Mouse (Mus musculus): Measurements from ENCODE around the gene Reck. TPM values are rescaled to one million over a fixed set of nuclear protein-coding genes. Genes with fewer than 3 reads are reported as not detected.

Reck gene
- total RNA-seq, 1 experiment from 2014 or later: 0.38 TPM

DNA sequence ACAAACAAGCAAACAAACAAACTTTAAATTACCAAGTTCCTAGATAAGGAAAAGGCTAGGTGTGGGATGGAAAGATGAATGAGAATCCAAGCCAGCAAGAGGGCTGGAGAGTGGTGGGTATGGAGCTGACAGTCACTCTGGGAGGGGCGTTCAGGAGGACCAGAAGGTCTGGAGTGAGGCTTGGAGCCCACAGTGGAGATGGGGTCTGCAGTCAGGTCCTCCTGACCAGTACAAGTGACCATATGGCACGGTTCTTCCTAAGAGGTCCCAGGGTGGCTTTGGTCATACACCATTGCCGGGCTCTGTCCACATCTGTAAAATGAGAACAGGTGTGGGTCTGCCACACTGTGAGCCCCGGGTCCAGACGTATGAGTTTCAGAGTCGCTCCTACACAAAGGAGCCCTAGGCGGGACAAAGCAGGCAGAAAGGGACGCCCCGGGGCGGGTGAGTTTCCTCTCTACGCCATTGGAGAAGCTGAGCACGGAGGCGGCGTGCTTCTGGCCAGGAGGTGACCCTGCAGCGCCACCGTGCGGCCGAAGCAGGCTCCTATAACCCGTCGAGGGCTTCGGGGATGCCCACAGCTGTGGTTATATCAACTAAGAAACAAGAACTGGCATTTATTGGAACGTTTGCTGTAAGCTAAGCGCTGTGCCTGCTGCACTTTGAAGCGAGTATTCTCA, 106.9 kb downstream of the Reck start:
- peak; percentile 92 for ATAC-seq (replicated peaks; ENCODE audit: insufficient number of reproducible peaks, low FRiP score, low TSS enrichment, poor library complexity, severe bottlenecking)

DNA sequence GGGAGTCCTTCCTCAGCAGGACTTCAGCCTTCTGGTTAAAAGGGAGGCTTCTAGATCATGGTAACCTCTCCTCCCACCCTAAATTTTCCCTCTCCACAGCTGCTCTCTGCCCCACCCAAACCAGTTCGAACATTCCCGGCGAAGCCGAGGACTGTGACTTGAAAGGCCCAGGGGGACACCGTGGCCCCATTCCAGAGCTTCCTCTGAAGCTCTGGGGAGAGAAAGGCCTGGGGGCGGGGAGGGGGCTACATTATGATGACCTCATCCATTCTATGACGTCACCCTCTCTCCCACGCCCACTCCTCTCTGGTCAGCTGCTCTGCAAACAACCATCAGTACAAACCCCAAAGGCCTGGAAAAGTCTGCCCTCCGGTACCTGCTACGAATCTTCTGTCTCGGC, 107.9 kb downstream of the Reck start, which contains the start of gene Ccin:
Ccin (plus strand) TSS at position 303 of the 400 bp plus-strand sequence.
- ATAC-seq (replicated peaks; ENCODE audit: insufficient number of reproducible peaks, low FRiP score, low TSS enrichment, poor library complexity, severe bottlenecking): no peak

DNA sequence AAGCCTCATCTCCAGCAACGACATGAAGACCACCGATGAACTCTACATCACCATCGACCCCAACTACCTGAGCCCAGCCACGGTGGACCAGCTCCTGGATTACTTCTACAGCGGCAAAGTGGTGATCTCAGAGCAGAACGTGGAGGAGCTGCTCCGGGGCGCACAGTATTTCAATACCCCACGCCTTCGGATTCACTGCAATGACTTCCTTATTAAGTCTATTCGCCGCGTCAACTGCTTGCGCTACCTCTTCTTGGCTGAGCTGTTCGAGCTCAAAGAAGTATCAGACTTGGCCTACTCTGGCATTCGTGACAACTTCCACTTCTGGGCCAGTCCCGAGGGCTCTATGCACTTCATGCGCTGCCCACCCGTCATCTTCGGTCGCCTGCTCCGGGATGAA, 108.4 kb downstream of the Reck start:
- no peak for ATAC-seq (replicated peaks; ENCODE audit: insufficient number of reproducible peaks, low FRiP score, low TSS enrichment, poor library complexity, severe bottlenecking)

DNA sequence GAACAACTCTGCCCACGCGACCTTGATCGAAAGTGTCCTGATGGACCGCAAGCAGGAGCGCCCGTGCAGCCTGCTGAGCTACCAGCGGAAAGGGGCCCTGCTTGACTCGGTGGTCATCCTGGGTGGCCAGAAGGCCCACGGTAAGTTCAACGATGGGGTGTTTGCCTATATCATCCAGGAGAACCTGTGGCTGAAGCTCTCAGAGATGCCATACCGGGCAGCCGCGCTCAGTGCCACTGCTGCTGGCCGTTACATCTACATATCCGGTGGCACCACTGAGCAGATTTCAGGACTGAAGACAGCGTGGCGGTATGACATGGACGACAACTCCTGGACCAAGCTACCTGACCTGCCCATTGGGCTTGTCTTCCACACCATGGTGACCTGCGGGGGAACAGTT, 109.0 kb downstream of the Reck start:
- no peak for ATAC-seq (replicated peaks; ENCODE audit: insufficient number of reproducible peaks, low FRiP score, low TSS enrichment, poor library complexity, severe bottlenecking)

DNA sequence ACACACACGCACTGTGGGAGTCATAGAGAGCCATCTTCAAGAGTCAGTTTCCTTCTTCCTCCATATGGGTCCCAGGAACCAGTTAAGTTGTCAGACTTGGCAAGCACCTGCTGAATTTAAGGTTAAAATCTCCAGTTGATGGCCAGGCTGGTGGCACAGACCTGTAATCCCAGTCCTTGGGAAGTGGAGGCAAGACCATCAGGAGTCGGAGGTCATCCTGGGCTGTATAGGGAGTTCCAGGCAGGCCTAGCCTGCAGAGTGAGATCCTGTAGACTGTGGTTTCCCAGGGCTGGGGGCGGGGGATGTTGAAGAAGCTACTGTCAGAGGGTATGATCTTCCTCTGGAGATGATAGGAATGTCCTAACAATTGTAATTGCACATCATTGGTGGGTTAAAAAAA, 113.6 kb downstream of the Reck start:
- ATAC-seq (replicated peaks; ENCODE audit: insufficient number of reproducible peaks, low FRiP score, low TSS enrichment, poor library complexity, severe bottlenecking): no peak

DNA sequence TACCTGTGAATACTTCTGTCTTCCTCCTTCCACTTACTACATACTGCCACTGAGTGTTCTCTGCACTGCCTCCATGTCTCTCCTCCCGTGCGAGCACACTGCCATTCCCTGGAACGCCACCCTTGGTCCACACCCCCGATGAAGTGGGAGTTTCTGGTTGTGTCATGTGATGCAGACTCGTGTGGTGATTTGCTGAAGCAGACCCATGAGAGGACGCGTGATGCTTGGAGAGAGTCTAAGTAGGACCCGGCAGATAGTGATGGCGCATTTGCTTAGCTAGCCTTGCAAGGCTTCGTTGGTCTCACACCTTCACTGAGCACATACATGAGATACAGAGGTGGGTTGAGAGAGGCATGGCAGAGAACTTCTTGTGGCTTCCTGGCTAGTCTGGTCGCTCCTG, 117.7 kb downstream of the Reck start:
- ATAC-seq (replicated peaks; ENCODE audit: insufficient number of reproducible peaks, low FRiP score, low TSS enrichment, poor library complexity, severe bottlenecking): no peak

DNA sequence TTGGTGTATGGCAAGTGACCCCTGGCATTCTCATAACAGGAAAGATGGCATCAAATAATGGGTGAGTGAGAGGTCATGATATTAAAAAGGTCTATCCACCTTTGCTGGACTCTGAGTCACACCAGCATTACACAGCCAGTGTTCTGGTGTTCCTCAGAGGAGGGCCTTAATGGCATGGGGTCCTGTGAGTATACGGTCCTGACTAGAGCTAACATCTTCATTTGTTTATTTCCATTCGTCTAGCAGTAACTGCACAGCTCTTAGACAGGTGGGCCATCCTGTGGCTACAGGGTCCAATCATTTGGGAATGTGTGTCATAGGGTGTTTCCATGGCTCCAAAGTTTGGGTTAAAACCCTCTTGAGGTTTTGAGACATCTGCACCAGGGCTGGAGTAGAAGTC, 119.0 kb downstream of the Reck start:
- no peak for ATAC-seq (replicated peaks; ENCODE audit: insufficient number of reproducible peaks, low FRiP score, low TSS enrichment, poor library complexity, severe bottlenecking)

Other genes with a start within 250 kb of the Reck start
- 0.19 to 0.38 TPM in 2 of 3 replicates, not detected in the other for gene Npr2, start 243.6 kb upstream of the Reck start, total RNA-seq (2017)
- gene Spag8, start 221.9 kb upstream of the Reck start, total RNA-seq (2017): not detected in 3 replicates
- gene Hint2, start 219.1 kb upstream of the Reck start, total RNA-seq (2017): 21.5 to 26.1 TPM (median 25.9 TPM) in 3 replicates
- 0.19 to 0.32 TPM (median 0.19 TPM) in 3 replicates for gene Tmem8b, start 206.6 kb upstream of the Reck start, total RNA-seq (2017)
- 0.68 to 1.0 TPM (median 0.96 TPM) in 3 replicates for gene Fam221b, start 206.4 kb upstream of the Reck start, total RNA-seq (2017)
- 0.53 TPM in 1 of 3 replicates, not detected in the others for gene Olfr70, start 174.7 kb upstream of the Reck start, total RNA-seq (2017)
- not detected in 3 replicates for gene Olfr71, start 165.3 kb upstream of the Reck start, total RNA-seq (2017)
- not detected in 3 replicates for gene Hrct1, start 148.3 kb upstream of the Reck start, total RNA-seq (2017)
- gene Spaar, start 145.5 kb upstream of the Reck start, total RNA-seq (2017): not detected in 3 replicates
- not detected in 3 replicates for gene Olfr159, start 104.5 kb upstream of the Reck start, total RNA-seq (2017)
- not detected in 3 replicates for gene Olfr156, start 51.6 kb upstream of the Reck start, total RNA-seq (2017)
- not detected in 3 replicates for gene Olfr157, start 35.3 kb upstream of the Reck start, total RNA-seq (2017)
- gene Olfr155, start 24.0 kb upstream of the Reck start, total RNA-seq (2017): not detected in 3 replicates
- gene Glipr2, start 81.9 kb downstream of the Reck start, total RNA-seq (2017): 116 to 119 TPM (median 118 TPM) in 3 replicates
- 0.39 TPM in 1 of 3 replicates, not detected in the others for gene Ccin, start 108.0 kb downstream of the Reck start, total RNA-seq (2017)
- gene Clta, start 128.9 kb downstream of the Reck start, total RNA-seq (2017): 320 to 466 TPM (median 446 TPM) in 3 replicates
- 12.7 to 24.4 TPM (median 19.1 TPM) in 3 replicates for gene Gne, start 208.6 kb downstream of the Reck start, total RNA-seq (2017)

Data from monocyte, adult 5-6 weeks (primary cell).